15 mouse cellular contexts compared by ENCODE assay signal in the genomic region with DNA sequence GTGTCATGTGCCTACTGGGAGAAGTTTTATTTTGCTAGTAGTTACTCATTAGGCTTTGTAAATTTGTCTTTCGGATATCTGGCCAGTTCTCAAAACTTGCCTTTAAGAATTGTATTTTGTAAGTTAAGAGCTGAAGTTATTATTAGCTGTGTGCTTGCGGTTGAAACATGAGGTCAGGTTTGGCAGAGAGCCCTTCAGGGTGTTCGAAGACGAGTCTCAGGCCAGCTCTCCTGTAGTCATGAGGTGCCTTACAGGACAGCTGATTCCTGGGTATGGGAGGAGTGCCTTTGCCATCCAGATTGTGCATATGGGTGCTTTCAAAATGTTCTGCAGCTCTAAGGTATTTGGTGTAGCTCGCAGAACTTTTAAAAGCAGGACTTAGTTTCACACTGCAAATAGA. TPM values are rescaled to one million over a fixed set of nuclear protein-coding genes. Genes with fewer than 3 reads are reported as not detected.
DNase-seq lines count a peak whose midpoint lies in the region; ATAC-seq and TF ChIP-seq lines count a peak whose summit lies in the region.
"Had no signal": no experiment of that assay in that cellular context is flagged by ENCODE, and none has a peak within 500 bp of the region (broad histone marks: within the 10 kb centered on the region; RNA-seq: fewer than 3 reads in every experiment).

No protein-coding gene starts in this region.

- no peak for TF ChIP-seq CTCF in lung, embryonic 14.5 days (IDR thresholded peaks at IDR 0.05; ENCODE audit: low read depth)

- H3K9ac ChIP-seq in lung, embryonic 14.5 days, result no peak overlapping the region
- no peak overlapping the region for H3K9ac ChIP-seq in heart, embryonic 14.5 days (ENCODE audit: low read length)
- H3K9ac ChIP-seq: hindbrain, embryonic 15.5 days; limb, embryonic 12.5 days had no signal

- H3K9me3 ChIP-seq in lung, embryonic 14.5 days (ENCODE audit: low read depth, low read length), result no peaks in the 10 kb centered on the region
- no peaks in the 10 kb centered on the region for H3K9me3 ChIP-seq in heart, embryonic 14.5 days (ENCODE audit: control insufficient read depth, low read length)
- H3K9me3 ChIP-seq: forebrain, embryonic 10.5 days; hindbrain, embryonic 15.5 days; limb, embryonic 12.5 days had no signal

- no peak overlapping the region for H3K4me3 ChIP-seq in lung, embryonic 14.5 days (ENCODE audit: low read depth, low read length)
- H3K4me3 ChIP-seq in heart, embryonic 14.5 days (ENCODE audit: control insufficient read depth in 1 of 2, insufficient read depth in 1 of 2, low read depth in 1 of 2, low read length in 2 of 2), result no peak overlapping the region
- H3K4me3 ChIP-seq: forebrain, embryonic 10.5 days; hindbrain, embryonic 15.5 days; layer of hippocampus, adult 2 months; limb, embryonic 12.5 days had no signal

- ATAC-seq in lung, embryonic 14.5 days (ENCODE audit: insufficient read depth), result no peak
- no peak for ATAC-seq in heart, embryonic 14.5 days (ENCODE audit: insufficient number of reproducible peaks, insufficient read depth, low FRiP score, low read depth)
- 0 out of 2 replicates have a peak, but pooled peaks have one; percentile 39 for ATAC-seq in megakaryocyte progenitor cell, adult 5-6 weeks (replicated peaks; ENCODE audit: poor library complexity)

- peak; percentile 10 for DNase-seq in adrenal gland, adult 2 months
- no peak for DNase-seq in adrenal gland, adult 8-10 months
- DNase-seq in lung, embryonic 14.5 days, result peak; percentile 34
- no peak for DNase-seq in lung, postnatal 25 days (ENCODE audit: low spot score)
- DNase-seq in natural killer cell, adult 2 months (ENCODE audit: low spot score in 2 of 2), result no peak
- DNase-seq in spleen, postnatal 4 days (ENCODE audit: low spot score in 2 of 2), result no peak
- DNase-seq: cerebellum, adult 11-12 months; embryo, embryonic 11 days had no signal

- H3K36me3 ChIP-seq in lung, embryonic 14.5 days (ENCODE audit: insufficient read depth), result no peaks in the 10 kb centered on the region
- H3K36me3 ChIP-seq in heart, embryonic 14.5 days (ENCODE audit: control insufficient read depth, insufficient read depth, low read length), result no peaks in the 10 kb centered on the region
- H3K36me3 ChIP-seq: forebrain, embryonic 10.5 days; hindbrain, embryonic 15.5 days; limb, embryonic 12.5 days had no signal

- no peak overlapping the region for H3K4me2 ChIP-seq in lung, embryonic 14.5 days
- peak overlapping the region; percentile 18; the same call in 1 of the 2 replicates for H3K4me2 ChIP-seq in heart, embryonic 14.5 days (ENCODE audit: low read length)
- H3K4me2 ChIP-seq: hindbrain, embryonic 15.5 days; limb, embryonic 12.5 days had no signal

- no peak overlapping the region for H3K27ac ChIP-seq in lung, embryonic 14.5 days (ENCODE audit: low read depth)
- peak overlapping the region in 1 of 2 experiments; percentile 64; a peak in 3 of 4 replicates for H3K27ac ChIP-seq in heart, embryonic 14.5 days (replicated peaks in 1 of 2; ENCODE audit: control insufficient read depth in 1 of 2, insufficient read depth in 1 of 2, low read depth in 2 of 2, low read length in 2 of 2)
- H3K27ac ChIP-seq: forebrain, embryonic 10.5 days; hindbrain, embryonic 15.5 days; layer of hippocampus, adult 2 months; limb, embryonic 12.5 days; macrophage had no signal

- H3K4me1 ChIP-seq in lung, embryonic 14.5 days (ENCODE audit: insufficient read depth), result no peaks in the 10 kb centered on the region
- H3K4me1 ChIP-seq in heart, embryonic 14.5 days (ENCODE audit: control insufficient read depth in 2 of 2, insufficient read depth in 2 of 2, low read length in 2 of 2), result 0 out of 4 replicates have a peak, but pooled peaks cover 0 to 3% of the 10 kb centered on the region in 2 experiments
- H3K4me1 ChIP-seq: forebrain, embryonic 10.5 days; hindbrain, embryonic 15.5 days; limb, embryonic 12.5 days had no signal

- no peaks in the 10 kb centered on the region for H3K27me3 ChIP-seq in lung, embryonic 14.5 days (ENCODE audit: insufficient read depth, low read length)
- H3K27me3 ChIP-seq in heart, embryonic 14.5 days (ENCODE audit: control insufficient read depth, insufficient read depth, low read length), result no peaks in the 10 kb centered on the region

- 54% methylated on average over 5 of the region's 5 CpGs for WGBS in lung, embryonic 14.5 days
- WGBS in heart, embryonic 14.5 days, result 51% methylated on average over 5 of the region's 5 CpGs

RNA-seq across cellular contexts. Expression of a gene that starts 37.4 kb away (rescaled TPM):
- total RNA-seq in adrenal gland, adult 2 months (2021), result 1 to 10 TPM; 1.8 to 2.9 TPM
- 0.83 and 0.92 TPM in 2 replicates for polyA plus RNA-seq in adrenal gland, adult 2 months (2012; rRNA removed)
- 1 to 10 TPM; 2.4 to 3.3 (median 2.6) TPM for total RNA-seq in adrenal gland, adult 8-10 months (2022)
- 20.5 and 21.7 TPM in 2 replicates for polyA plus RNA-seq in lung, embryonic 14.5 days (2014; fragmentation: Nextera tagmentation; extraction: Ambion mirVana)
- 7.2 and 8.5 TPM in 2 replicates for polyA plus RNA-seq in heart, embryonic 14.5 days (2014; fragmentation: Nextera tagmentation; extraction: Ambion mirVana)
- total RNA-seq in megakaryocyte progenitor cell, adult 5-6 weeks (2015), result 2.7 and 5.7 TPM in 2 replicates
- 3.5 TPM in 2 replicates for total RNA-seq in megakaryocyte progenitor cell, adult 5-6 weeks (2017)

Comparison
In these comparisons a context has a peak if more than half of its experiments do, and no peak if none do; other contexts are left out.
1. DNase-seq: peak in adrenal gland, adult 2 months (single experiment) and lung, embryonic 14.5 days (single experiment); none in adrenal gland, adult 8-10 months (single experiment), lung, postnatal 25 days (single experiment), natural killer cell, adult 2 months (0 of 2) and spleen, postnatal 4 days (0 of 2).